Mouse (Mus musculus): ENCODE data around the gene Morn1.

Gene Morn1

DNA sequence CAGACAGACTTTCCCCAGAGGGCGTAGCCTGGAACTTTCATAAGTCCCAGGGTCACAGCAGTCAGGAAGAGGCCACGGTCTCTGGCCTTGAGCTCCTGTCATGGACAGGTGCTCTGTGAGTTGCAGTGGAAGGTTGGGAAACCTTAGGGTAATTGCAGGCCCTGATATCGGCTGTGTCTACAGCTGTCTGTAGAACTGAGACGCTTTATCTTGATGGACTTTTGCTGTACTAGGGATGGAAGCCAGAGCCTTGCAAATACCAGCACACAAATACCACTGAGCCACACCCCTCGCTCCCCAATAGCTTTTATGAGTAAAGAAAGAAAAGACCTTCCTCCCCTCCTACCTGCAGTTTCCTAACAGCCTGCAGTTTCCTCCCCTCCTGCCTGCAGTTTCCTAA lies 34.2 kb downstream of the Morn1 start:
- DNase-seq = no peak

DNA sequence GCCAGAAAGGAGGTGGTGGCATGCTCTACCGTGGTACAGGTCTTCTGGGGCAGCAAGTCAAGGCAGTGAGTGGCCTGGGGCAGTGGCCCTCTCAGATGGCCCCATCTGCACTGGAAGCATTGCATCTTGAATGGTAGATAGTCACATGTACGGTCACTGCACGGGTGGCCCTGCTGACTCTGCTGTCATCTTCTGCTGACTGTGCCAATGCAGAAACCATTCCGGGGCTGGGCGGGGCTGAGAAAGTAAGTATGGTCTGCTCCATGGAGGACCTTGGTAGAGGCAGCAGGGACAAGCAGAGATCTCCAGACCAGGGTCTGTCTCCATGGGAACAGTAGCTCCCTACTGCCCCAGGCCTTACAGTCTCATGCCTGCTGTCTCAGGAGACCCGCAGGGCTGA lies 34.8 kb downstream of the Morn1 start:
- no peak for DNase-seq

DNA sequence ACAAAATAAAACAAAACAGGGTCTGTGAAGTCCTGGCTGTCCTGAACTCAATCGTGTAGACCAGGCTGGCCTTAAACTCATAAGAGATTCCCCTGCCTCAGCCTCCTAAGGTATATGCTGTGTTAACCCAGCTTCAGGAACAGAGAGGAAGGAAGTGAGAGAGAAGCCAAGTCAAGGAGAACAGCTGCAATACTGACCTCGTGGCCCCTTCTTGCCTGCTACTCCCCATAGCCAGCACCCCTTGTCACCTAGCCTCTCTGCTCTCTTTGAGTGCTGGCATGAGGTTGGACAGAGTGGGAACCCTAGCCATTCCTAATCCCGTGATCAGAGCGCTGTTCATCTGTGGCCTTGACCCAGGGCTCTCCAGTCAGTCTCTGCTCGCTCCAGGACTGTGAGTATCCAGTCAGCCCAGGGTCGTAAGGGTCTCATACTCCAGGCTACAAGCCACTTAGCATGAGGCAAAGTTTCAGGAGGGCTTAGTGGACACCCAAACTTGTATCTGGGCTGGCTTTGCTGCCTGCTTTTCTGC lies 35.6 kb downstream of the Morn1 start:
- DNase-seq = no peak

GRCm38 (mm10) chr4:155122444-155123040 lies 36.2 kb downstream of the Morn1 start:
- DNase-seq = peak; percentile 87

- peak; percentile 53 for DNase-seq
These were observed 37.6 kb downstream of the Morn1 start for GRCm38 (mm10) chr4:155123868-155124534.

- no peak for DNase-seq
These were observed 38.9 kb downstream of the Morn1 start for GRCm38 (mm10) chr4:155125310-155125709.

- DNase-seq = no peak
These were observed 39.8 kb downstream of the Morn1 start for GRCm38 (mm10) chr4:155126194-155126593.

DNA sequence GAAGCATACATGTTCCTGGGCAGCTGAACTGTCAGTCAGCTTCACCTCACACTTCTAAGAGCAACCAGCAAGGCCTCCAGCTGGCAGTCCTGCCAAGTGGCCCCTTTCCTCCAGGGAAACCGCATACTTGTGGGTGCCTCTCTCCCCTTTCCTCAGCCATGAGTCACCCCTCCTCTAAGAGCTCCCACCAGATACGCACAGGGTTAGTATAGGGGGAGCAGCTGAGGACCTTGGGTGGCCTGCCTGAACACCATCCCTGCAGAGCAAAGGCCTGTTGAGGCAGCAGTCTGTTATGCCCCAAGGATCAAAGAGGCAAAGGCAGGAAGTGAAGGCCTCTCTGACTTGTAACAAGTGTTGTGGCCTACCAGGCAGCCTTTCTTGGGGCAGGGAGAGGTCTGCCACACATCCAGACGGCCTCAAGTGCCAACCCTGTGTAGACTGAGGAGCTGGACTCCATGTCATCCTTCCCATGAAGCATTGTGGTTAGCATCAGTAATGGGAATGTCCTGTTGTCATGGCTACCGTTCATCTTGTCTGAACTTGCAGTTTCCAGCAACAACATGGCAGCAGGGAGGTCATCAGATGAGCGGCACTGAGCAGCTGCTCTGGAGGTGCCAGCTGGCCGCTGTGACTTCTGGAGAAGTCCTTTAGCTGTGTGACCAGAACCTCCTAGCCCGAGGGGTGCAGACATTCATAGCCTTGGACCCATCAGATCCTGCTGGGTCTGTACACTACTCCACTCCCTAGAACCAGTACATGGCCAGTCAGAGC lies 40.4 kb downstream of the Morn1 start:
- DNase-seq = no peak

GRCm38 (mm10) chr4:155128411-155128810 lies 42.0 kb downstream of the Morn1 start:
- no peak for DNase-seq

DNA sequence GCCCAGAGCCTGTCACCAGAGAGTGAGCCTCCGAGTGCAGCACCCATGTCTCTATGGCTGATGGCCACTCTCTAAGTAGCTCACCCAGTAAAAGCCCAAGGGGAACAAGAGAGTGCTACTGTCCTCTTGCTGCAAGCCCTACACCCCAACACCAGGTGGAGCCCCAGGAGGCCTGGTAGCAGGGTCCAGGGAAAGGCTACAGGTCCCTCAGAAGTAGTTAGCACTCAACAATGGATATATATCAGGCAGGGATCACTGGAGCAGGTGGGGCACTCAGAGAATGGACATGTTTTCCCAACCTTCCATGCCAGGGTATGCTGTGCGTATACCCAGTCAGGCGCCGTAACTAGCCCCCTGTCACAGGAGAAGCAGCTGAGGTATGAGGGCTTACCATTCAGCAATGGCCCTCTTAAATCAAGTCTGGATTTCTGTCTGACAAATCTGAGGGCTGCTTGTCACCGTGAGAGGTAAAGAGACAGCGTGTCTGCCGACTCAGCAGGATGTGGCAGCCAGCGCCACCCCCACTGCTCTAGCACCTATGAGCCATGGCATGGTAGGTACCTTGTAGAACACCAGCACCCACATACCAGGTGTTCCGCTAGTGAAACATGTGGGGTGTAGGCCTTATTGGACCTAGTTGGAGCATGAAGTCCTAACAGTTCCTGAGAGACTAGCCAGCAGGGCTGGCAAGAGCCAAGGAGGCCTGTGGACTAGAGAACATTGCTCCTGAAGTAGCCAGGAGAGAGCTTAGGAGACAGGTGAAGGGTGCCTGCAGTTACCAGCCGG lies 42.9 kb downstream of the Morn1 start:
- DNase-seq = no peak

DNA sequence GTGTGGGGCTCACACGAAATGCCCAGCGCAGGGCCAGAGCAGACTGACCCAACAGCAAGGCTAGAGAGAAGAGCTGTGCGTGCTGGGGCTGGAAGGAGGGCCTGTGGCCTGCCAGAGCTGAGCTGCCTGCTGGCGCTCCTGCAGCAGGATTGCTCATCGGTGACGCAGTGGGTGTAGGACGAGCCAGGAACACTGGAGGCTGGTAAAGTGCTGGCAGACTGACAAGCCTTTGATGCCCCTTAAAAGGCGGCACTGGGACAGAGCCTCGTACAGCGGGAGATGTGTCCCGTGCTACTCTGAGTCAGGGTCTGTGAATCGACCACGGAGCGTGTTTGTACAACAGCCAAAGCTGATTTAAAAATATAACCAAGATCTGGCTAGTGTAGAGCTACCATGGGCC lies 43.6 kb downstream of the Morn1 start:
- DNase-seq = no peak

GRCm38 (mm10) chr4:155130616-155131015 lies 44.2 kb downstream of the Morn1 start:
- no peak for DNase-seq

DNA sequence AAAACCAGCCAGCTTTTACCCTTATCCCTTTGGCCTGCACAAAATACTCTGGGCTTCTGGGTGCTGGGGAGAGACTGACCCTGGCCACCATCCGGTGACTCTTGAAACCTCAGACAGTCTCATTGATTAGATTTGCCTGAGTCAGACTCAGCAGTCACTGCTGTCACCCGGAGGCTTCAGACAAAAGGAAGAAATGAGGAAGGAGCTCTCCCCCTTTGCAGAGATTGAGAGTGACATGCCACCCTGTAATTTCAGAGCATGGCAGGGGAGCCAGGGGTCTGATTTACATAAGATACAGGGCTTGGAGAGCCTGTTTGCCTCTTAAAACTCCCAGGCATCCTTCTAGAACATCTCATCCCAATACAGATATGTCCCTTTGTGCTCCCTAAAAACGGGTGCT lies 46.8 kb downstream of the Morn1 start:
- no peak for DNase-seq

DNA sequence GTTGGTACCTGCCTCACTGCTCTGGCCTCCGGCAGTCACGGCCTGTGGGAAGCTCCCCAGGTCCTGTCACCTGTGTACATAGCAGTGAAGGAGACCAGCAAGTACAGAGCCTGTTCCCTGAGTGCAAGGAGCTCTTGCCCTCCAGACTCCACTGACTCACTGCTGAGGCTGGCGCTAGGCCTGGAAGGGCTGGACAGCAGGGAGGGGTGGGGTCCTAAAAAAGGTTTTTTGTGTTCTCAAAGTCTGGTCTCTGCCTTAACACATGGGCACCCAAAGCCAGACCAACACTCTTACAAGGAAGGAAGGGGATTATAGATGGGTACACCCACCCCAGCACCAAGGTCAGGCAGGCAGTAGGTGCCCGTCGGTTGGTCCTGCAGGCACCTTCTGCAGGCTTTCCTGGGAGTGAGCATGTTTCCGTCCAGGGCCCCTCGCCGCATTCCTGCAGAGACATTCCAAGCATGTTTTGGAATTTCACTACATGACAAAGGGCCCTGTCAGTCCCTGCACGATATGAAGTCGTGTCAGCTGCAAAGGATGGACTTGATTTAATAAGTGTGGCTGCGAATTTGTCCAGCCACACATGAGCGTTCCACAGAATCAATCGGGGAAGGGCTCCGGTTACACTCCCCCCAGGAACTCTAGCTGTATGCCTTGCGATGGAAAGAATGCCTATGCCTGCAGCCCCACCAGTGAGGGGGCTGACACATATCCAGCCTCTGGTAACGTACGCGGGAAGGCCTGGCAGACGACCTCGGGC lies 47.5 kb downstream of the Morn1 start:
- peak; percentile 70 for DNase-seq

DNA sequence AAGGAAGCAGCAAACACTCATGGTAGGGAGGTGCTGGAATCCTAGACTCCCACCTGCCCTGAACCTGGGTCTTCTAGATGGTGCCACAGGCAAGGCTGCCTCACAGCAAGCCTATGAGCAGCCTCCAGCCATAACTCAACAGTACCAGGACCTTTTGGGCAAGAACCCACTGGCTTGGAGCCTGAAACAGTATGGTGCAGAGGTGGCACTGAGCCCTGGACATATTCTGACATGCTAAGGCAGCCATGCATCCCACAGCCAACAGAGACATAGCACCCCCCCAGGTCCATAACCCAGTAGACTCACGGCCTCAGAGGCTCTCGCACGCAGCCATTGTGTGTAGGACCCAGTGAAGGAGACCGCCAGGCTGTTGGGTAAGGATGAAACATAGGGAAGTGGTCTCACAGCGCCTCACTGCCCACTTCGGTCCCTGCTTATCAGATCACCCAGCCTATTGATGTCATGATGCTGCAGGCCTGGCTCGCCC lies 48.4 kb downstream of the Morn1 start:
- DNase-seq = no peak

- DNase-seq = peak; percentile 61
These were observed 49.7 kb downstream of the Morn1 start for GRCm38 (mm10) chr4:155135909-155136585.

DNA sequence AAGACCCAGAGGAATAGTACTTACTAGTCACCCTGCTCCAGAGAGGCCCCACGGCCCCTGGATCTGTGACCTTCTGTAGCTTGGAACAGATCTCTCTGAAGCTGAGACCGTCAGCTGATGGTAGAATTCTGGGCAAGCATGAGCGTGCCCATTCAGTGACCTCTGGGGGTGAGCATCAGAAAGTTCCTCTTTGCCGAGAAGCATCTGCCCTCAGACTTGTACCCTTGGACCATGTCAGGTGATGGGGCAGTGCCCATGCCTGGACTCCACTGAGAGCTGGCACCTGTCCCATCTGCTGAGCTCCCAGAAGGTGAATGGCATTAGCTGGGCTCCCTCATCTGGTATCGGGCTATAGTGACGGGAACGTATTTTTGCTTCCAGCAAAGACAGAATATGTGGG lies 51.5 kb downstream of the Morn1 start:
- no peak for DNase-seq

GRCm38 (mm10) chr4:155138451-155138850 lies 52.1 kb downstream of the Morn1 start:
- DNase-seq = no peak

- no peak for DNase-seq
These were observed 53.1 kb downstream of the Morn1 start for GRCm38 (mm10) chr4:155139281-155140045.

- no peak for DNase-seq
These were observed 53.8 kb downstream of the Morn1 start for GRCm38 (mm10) chr4:155140150-155140549.

GRCm38 (mm10) chr4:155140795-155141265 lies 54.5 kb downstream of the Morn1 start:
- no peak for DNase-seq
